Mouse (Mus musculus) frontal cortex, postnatal 14 days (tissue): ENCODE results near the gene Mfap1b.
"Not testable (repeated sequence)": the region's sequence is repeated elsewhere in the genome, so short reads cannot be mapped to it uniquely, and the experiment has no call there.

Source experiments
- DNase-seq, 2 experiments: peaks; one replicate each; pipeline ENCODE4 v3.0.0; 2022; ENCODE audit warnings: low spot score in 2 of 2

The Mfap1b gene

GRCm38 (mm10) chr2:121473301-121474179 is at the start of gene Mfap1b:
TSS of gene Mfap1b (minus strand) at chr2:121474067.
- peak; percentile 63 to 69 for DNase-seq

GRCm38 (mm10) chr2:121522830-121523229 is 49.0 kb upstream of the Mfap1b start:
- not testable (repeated sequence) for DNase-seq

- no peak for DNase-seq
Observed at GRCm38 (mm10) chr2:121522006-121522405, 48.1 kb upstream of the Mfap1b start.

- not testable (repeated sequence) for DNase-seq
Observed at GRCm38 (mm10) chr2:121518711-121519110, 44.8 kb upstream of the Mfap1b start.

- DNase-seq: no peak
Observed at GRCm38 (mm10) chr2:121518106-121518505, 44.2 kb upstream of the Mfap1b start.

- DNase-seq: no peak
Observed at GRCm38 (mm10) chr2:121514211-121514610, 40.3 kb upstream of the Mfap1b start.

- DNase-seq: not testable (repeated sequence)
Observed at GRCm38 (mm10) chr2:121512991-121513765, 39.3 kb upstream of the Mfap1b start.

GRCm38 (mm10) chr2:121511401-121511800 is 37.5 kb upstream of the Mfap1b start:
- DNase-seq: no peak

GRCm38 (mm10) chr2:121509584-121509983 is 35.7 kb upstream of the Mfap1b start:
- peak in 1 of 2 experiments; percentile 47 for DNase-seq

- DNase-seq: no peak
Observed at GRCm38 (mm10) chr2:121507951-121508330, 34.1 kb upstream of the Mfap1b start.

GRCm38 (mm10) chr2:121507173-121507950 is 33.5 kb upstream of the Mfap1b start:
- DNase-seq: no peak

GRCm38 (mm10) chr2:121505942-121506882 is 32.3 kb upstream of the Mfap1b start, which contains the start of the genes Mfap1a and Wdr76:
TSS of gene Mfap1a (minus strand) at chr2:121506665.
TSS of gene Wdr76 (plus strand) at chr2:121506723.
- DNase-seq: peak; percentile 69 to 71

GRCm38 (mm10) chr2:121501550-121501949 is 27.7 kb upstream of the Mfap1b start:
- DNase-seq: not testable (repeated sequence)

GRCm38 (mm10) chr2:121484403-121484802 is 10.5 kb upstream of the Mfap1b start:
- DNase-seq: not testable (repeated sequence)

- DNase-seq: no peak
Observed at GRCm38 (mm10) chr2:121483576-121483975, 9.7 kb upstream of the Mfap1b start.

GRCm38 (mm10) chr2:121480916-121481315 is 7.0 kb upstream of the Mfap1b start:
- not testable (repeated sequence) for DNase-seq

- DNase-seq: no peak
Observed at GRCm38 (mm10) chr2:121480498-121480897, 6.6 kb upstream of the Mfap1b start.

- no peak for DNase-seq
Observed at GRCm38 (mm10) chr2:121477491-121478266, 3.8 kb upstream of the Mfap1b start.

- DNase-seq: not testable (repeated sequence)
Observed at GRCm38 (mm10) chr2:121475306-121475705, 1.4 kb upstream of the Mfap1b start.

GRCm38 (mm10) chr2:121474180-121474535 is 291 bp upstream of the Mfap1b start:
- DNase-seq: no peak
